Mouse (Mus musculus) neural tube, embryonic 12.5 days (tissue): ENCODE measurements at regions not wholly inside any gene's neighbourhood (a gene's known extent, or its start where the extent isn't known, plus 50 kb on each side); places are given as distances from the start of the nearest gene placed in this dataset.
A peak's percentile ranks its signal among the peaks of the same experiment; 100 is the strongest.

Experiments used
- ATAC-seq: fragments of 200-750 bp; cut with Nextera tagmentation; 2 replicates; pipeline ENCODE4 v1.8.0; 2017; ENCODE audit warnings: low read depth, mild to moderate bottlenecking, moderate TSS enrichment, moderate library complexity; ENCODE audit not compliant: low FRiP score
- H3K27ac ChIP-seq: fragments of 300-500 bp; sonication (generic); 2 replicates; pipeline ENCODE4 v1.5.1; 2016
- H3K27me3 ChIP-seq: fragments of 300-500 bp; sonication (generic); replicated peaks from 2 replicates; pipeline ENCODE4 v1.6.1; 2016; ENCODE audit warnings: mild to moderate bottlenecking
- H3K36me3 ChIP-seq: fragments of 300-500 bp; sonication (generic); 2 replicates; pipeline ENCODE4 v1.6.1; 2016; ENCODE audit warnings: mild to moderate bottlenecking
- H3K4me1 ChIP-seq: fragments of 300-500 bp; sonication (generic); 2 replicates; pipeline ENCODE4 v1.6.1; 2016
- H3K4me2 ChIP-seq: fragments of 300-500 bp; sonication (generic); replicated peaks from 2 replicates; pipeline ENCODE4 v1.6.1; 2016; ENCODE audit warnings: mild to moderate bottlenecking
- H3K4me3 ChIP-seq: fragments of 300-500 bp; sonication (generic); 2 replicates; pipeline ENCODE4 v1.5.1; 2016
- H3K9ac ChIP-seq: fragments of 300-500 bp; sonication (generic); 2 replicates; pipeline ENCODE4 v1.6.1; 2016; ENCODE audit warnings: mild to moderate bottlenecking
- H3K9me3 ChIP-seq: fragments of 300-500 bp; sonication (generic); 2 replicates; pipeline ENCODE4 v1.6.1; 2016; ENCODE audit warnings: mild to moderate bottlenecking
- WGBS: fragments of 180-500 bp; shearing (Covaris S2); methylation state at CpG from one replicate; pipeline ENCODE4 v1.1.7; 2016; 5-methylcytosine and 5-hydroxymethylcytosine counted together

DNA sequence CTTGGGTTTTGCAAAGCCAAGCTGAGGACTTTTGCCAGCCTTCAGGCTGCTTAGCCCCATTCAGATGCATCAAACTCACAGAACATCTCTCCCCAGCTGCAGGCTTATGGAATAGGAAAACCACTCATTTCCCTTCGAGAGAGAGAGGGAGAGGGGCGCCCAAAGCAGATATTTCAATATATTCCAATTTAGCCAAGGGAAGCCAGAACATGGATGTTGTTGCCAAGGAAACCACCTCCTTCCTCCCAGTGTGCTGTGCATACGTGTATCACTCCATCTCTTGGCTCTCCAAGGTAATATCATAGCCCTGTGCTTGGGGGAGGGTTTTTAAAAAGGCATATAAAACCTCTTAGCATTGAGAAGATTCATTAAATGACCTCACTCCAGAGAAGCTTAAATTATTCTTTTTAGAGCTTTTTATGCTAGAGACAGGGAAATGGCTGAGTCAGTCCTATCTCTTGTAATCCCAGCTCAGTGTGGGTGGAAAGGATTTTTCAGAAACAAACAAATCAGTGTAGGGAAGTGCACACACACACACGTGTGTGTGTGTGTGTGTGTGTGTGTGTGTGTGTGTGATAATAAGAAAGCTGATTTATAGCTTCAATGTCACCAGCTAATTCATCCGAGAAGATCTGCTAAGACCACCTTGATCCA is 245.1 kb downstream of the Rps24 start:
- H3K4me2 ChIP-seq = no peak overlapping the region
- no peak overlapping the region for H3K4me3 ChIP-seq
- peak overlapping the region; percentile 26; the same call in 1 of the 2 replicates for H3K27ac ChIP-seq
- H3K9ac ChIP-seq = no peak overlapping the region
- H3K9me3 ChIP-seq = no peaks in the 10 kb centered on the region
- no peaks in the 10 kb centered on the region for H3K27me3 ChIP-seq
- H3K36me3 ChIP-seq = no peaks in the 10 kb centered on the region
- ATAC-seq = no peak
- 58% methylated on average over 5 of the region's 5 CpGs for WGBS
- no peaks in the 10 kb centered on the region for H3K4me1 ChIP-seq

DNA sequence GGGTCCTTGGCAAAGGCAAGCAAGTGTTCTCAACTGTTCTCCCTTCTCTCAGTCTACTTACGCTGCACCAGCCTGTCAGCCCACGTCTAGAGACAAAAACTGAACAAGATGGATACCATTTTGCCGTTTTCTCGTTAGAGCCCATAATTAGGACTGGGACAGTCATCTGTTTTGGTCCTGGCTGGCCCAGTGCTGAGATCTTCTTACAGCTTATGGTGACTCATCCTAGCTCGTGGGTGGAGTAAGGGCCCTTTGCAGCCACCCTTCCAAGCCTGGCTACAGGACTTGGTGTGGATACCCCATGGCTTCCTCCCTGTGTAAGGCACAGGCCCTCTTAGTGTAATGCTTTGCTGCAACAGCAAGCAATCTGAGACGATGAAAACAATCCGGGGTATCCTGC is 246.4 kb downstream of the Rps24 start:
- H3K4me2 ChIP-seq = no peak overlapping the region
- ATAC-seq = no peak
- H3K4me1 ChIP-seq = no peaks in the 10 kb centered on the region
- no peaks in the 10 kb centered on the region for H3K9me3 ChIP-seq
- H3K27ac ChIP-seq = no peak overlapping the region
- H3K9ac ChIP-seq = no peak overlapping the region
- H3K36me3 ChIP-seq = no peaks in the 10 kb centered on the region
- H3K27me3 ChIP-seq = no peaks in the 10 kb centered on the region
- H3K4me3 ChIP-seq = no peak overlapping the region
- 94% methylated on average over 7 of the region's 7 CpGs for WGBS

DNA sequence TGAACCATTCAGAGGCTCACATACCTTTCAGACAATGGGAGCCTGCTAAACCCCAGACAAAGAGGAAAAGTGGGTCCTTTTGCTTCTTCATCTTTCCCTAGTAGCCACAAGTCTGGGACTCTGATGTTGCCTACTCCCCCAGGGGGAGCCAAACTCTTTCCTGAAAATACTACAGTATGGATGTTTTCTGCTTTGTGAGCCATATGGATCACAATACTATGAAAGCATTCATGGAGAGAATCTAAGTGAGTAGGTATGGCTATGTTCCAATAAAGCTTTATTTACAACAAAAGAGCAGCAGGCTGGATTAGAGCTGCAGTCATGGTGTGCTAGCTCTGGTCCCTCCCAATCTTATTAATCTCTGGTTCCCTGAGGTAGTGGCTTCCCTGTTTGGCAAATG is 251.9 kb downstream of the Rps24 start:
- H3K4me3 ChIP-seq = no peak overlapping the region
- no peaks in the 10 kb centered on the region for H3K4me1 ChIP-seq
- H3K4me2 ChIP-seq = no peak overlapping the region
- no peaks in the 10 kb centered on the region for H3K9me3 ChIP-seq
- no peaks in the 10 kb centered on the region for H3K27me3 ChIP-seq
- no peak overlapping the region for H3K9ac ChIP-seq
- no peak overlapping the region for H3K27ac ChIP-seq
- no peaks in the 10 kb centered on the region for H3K36me3 ChIP-seq
- no peak for ATAC-seq

DNA sequence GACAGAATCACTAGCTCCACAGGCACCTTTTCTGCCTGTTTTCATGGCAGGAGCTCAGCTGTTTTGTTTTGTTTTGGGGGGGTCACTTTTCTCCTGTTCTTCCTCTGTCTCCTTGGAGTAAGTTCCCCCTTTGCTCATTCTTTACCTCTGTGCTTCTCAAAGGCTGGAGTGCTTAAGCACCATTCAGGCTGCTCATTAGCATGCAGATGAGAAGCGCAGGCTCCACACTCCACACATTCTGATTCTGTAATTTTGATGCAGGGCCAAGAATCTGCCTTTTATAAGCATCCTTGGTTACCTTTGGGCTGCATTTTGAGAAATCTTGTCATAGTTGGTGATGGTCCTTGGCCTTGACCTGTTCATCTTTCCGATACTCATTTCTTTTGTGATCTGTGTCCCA is 257.5 kb downstream of the Rps24 start:
- 73% methylated on average over 2 of the region's 2 CpGs for WGBS
- Histone ChIP-seq H3K4me3 (no peak overlapping the region), H3K27ac (no peak overlapping the region), H3K9ac (no peak overlapping the region), H3K4me2 (no peak overlapping the region), H3K36me3 (no peaks in the 10 kb centered on the region), H3K9me3 (no peaks in the 10 kb centered on the region), H3K4me1 (no peaks in the 10 kb centered on the region; the same call in 1 of the 2 replicates), H3K27me3 (no peaks in the 10 kb centered on the region)
- ATAC-seq = no peak

DNA sequence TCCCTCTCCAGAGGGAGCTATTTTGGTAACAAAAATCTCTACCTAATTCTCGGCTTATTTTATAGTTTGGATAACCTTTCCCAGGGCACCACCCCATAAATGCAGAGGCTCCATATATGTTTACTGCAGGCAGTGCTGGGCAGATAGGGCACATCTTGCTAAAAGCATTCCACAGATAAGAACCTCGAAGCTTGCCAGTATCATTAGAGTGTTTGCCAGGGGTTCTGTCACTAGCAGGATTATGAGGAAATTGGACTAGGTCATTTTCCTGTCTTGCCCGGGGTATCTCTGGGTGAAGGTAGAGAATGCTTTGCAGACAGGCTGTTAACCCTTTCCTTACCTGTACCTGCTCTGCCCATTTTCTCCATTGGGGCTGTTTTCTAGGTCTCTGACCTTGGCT is 258.8 kb downstream of the Rps24 start:
- Histone ChIP-seq H3K4me2 (no peak overlapping the region), H3K9me3 (no peaks in the 10 kb centered on the region), H3K4me1 (no peaks in the 10 kb centered on the region; the same call in 1 of the 2 replicates), H3K36me3 (no peaks in the 10 kb centered on the region), H3K4me3 (no peak overlapping the region), H3K9ac (no peak overlapping the region), H3K27me3 (no peaks in the 10 kb centered on the region), H3K27ac (no peak overlapping the region)
- no peak for ATAC-seq
- 65% methylated on average over 3 of the region's 3 CpGs for WGBS

DNA sequence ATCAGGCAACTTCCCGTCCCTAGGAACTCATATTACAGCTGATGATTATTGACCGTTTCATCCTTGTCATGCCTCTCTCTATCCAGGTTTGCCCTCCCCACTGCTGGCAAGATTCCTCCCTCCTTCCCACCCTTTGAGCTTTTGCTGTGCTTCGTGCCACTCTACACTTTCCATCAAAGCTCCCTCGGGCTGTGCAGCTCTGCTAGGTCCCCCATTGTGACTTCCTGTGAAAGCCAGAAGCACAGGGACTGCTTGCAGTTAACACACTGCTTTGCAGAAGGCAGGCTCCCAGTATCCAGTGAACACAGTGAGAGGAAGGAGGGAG is 260.5 kb downstream of the Rps24 start:
- ATAC-seq = no peak
- Histone ChIP-seq H3K9me3 (no peaks in the 10 kb centered on the region), H3K27ac (no peak overlapping the region), H3K36me3 (no peaks in the 10 kb centered on the region), H3K4me2 (no peak overlapping the region), H3K27me3 (no peaks in the 10 kb centered on the region), H3K4me1 (no peaks in the 10 kb centered on the region; the same call in 1 of the 2 replicates), H3K9ac (no peak overlapping the region), H3K4me3 (no peak overlapping the region)
- 63% methylated on average over 4 of the region's 4 CpGs for WGBS

DNA sequence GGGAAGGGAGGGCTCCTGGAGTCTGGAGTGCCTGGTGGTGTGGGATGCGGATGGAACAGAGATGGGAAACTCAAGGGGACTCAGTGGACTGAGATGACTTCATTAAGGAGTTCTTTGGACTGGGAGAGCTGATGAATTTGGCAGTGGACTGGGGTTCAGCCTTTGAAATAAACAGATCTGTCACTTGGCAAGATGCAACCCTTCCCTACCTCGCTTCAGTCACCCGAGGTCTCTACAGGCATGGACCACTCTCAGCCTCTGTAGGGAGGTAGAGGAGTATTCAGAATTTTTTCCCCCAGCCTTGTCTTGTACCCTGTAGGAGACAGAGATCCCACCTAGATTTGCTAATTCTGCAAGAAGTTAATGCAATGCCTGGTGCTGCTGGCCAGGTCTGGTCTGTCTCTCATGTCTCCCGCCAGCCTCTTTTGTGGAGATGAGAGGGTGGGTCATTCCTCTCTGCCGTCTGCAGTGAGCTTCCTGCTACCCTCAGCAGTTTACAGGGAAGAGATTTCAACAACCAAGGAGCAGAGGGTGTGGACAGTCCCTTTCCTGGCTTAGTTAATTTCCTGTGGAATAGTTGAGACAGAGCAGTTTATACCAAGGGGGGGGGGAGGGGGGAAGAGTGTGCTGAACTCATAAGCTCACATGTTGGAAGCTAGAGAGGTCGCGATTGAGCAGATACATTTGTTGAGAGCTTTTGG is 261.0 kb downstream of the Rps24 start:
- Histone ChIP-seq H3K36me3 (no peaks in the 10 kb centered on the region), H3K4me1 (no peaks in the 10 kb centered on the region; the same call in 1 of the 2 replicates), H3K27me3 (no peaks in the 10 kb centered on the region), H3K4me2 (no peak overlapping the region), H3K4me3 (no peak overlapping the region), H3K9me3 (no peaks in the 10 kb centered on the region), H3K9ac (no peak overlapping the region), H3K27ac (no peak overlapping the region)
- WGBS = 70% methylated on average over 7 of the region's 7 CpGs
- ATAC-seq = no peak

DNA sequence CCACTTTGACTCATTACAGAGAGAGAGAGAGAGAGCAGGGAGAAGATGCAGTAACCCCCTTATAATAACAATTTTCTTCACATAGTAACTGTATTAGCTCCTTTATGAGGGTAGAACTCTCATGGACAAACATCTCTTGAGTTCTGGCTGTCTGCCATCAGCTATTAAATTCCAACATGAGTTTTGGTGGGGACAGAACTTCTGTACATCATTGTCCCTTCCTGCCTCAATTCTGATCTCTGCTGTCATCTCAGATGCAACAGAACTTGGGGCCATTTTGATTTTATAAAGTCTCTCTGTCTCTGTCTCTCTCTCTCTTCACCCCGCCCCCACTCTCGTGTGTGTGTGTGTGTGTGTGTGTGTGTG is 261.6 kb downstream of the Rps24 start:
- H3K27ac ChIP-seq = no peak overlapping the region
- H3K27me3 ChIP-seq = no peaks in the 10 kb centered on the region
- no peak overlapping the region for H3K9ac ChIP-seq
- WGBS = 79% methylated on average over 2 of the region's 2 CpGs
- H3K9me3 ChIP-seq = no peaks in the 10 kb centered on the region
- H3K36me3 ChIP-seq = no peaks in the 10 kb centered on the region
- ATAC-seq = no peak
- no peaks in the 10 kb centered on the region; the same call in 1 of the 2 replicates for H3K4me1 ChIP-seq
- H3K4me2 ChIP-seq = no peak overlapping the region
- H3K4me3 ChIP-seq = no peak overlapping the region

DNA sequence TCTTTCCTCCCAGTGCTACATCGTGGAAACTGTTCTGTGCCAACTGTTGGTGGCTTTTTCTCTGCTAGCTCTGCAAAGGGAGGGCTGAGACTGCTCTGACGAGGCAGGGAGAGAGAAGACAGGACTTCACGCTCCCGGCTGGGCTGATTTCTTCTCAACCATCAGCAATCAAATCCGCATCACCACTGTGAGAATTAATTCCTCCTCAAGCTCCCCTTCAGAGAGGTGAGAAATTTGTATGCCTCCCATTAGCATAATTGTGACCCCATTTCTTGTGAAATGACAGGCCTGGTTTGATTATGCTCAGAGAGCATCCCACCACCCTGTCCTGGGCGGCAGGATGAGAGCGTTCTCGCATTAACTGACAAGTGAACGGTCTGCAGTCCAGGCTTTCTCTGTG is 262.4 kb downstream of the Rps24 start:
- Histone ChIP-seq H3K27me3 (no peaks in the 10 kb centered on the region), H3K27ac (no peak overlapping the region), H3K9me3 (no peaks in the 10 kb centered on the region), H3K9ac (no peak overlapping the region), H3K4me1 (no peaks in the 10 kb centered on the region; the same call in 1 of the 2 replicates), H3K4me3 (no peak overlapping the region), H3K36me3 (no peaks in the 10 kb centered on the region), H3K4me2 (no peak overlapping the region)
- ATAC-seq = no peak
- 78% methylated on average over 9 of the region's 9 CpGs for WGBS

DNA sequence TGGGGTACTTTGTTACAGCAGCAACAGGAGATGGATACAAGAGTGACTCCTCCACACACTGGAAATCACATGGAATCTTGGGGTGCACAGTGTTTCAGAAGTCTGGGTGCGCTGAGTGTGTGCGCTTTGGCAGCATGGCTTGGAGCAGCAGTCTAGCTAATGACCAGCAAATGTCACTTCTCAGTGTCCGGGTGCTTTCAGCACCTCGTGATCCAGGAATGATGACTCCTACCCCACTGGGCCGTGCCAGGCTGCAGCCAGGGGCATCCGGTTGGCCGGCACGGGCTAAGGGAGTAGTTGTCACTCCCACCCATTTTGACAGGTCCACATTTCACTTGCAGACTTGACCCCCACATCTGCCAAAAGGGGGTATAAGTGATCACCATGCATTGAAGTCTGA is 264.3 kb downstream of the Rps24 start:
- no peaks in the 10 kb centered on the region for H3K9me3 ChIP-seq
- ATAC-seq = no peak
- no peak overlapping the region for H3K4me3 ChIP-seq
- no peak overlapping the region for H3K27ac ChIP-seq
- H3K9ac ChIP-seq = no peak overlapping the region
- H3K4me2 ChIP-seq = no peak overlapping the region
- H3K36me3 ChIP-seq = no peaks in the 10 kb centered on the region
- no peaks in the 10 kb centered on the region for H3K27me3 ChIP-seq
- 92% methylated on average over 8 of the region's 8 CpGs for WGBS
- H3K4me1 ChIP-seq = no peaks in the 10 kb centered on the region; the same call in 1 of the 2 replicates

DNA sequence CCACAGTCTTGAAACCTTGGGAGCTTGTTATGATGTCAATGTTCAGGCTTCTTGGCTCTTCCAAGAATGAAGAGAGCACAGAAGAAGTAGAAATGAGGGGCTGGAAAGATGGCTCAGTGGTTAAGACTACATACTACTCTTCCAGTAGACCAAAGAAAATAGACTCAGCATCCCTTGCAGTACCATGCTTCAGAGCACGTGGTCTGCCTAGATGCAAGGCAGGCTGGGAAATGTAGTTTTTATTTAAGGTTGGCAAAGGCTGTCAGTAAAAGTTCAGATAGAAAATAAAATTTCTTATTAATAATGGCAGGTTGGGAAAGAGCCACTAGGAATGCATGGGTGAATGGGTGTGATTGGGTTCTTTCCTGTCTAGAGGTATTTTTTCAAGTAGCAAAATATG is 267.8 kb downstream of the Rps24 start:
- H3K36me3 ChIP-seq = no peaks in the 10 kb centered on the region
- no peak for ATAC-seq

DNA sequence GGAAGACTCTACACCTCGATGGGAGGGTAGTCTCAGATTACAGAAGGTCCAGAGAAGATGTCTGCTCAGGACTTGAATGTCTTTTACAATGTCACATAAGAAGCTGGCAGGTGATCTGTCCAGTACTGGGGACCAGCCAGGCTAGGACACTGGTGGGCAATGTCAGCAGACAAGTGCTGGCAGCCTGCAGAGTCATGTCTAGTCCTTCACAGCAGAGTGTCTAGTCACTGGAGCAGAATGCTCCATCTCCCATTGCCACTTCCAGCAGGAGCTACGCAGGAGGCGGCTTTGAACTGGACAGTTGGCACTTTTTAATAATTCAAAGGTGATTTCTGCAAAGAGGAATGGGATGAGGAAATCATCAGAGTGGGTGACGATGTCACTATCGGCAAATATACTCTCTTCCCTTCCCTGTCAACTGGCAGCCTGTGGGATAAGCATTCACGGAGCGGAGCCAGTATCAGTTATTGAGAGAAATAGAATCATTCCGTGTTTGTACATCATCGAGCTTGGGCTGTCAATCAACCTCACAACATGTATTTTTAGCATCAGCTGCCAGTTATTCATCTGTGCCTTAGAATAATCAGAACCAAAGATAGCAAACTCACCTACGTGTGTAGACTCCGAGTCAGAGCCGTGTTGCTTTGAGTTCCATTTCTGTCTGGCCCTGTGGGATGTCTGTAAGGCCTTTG is 268.6 kb downstream of the Rps24 start:
- H3K9ac ChIP-seq = no peak overlapping the region
- 88% methylated on average over 12 of the region's 12 CpGs for WGBS
- H3K36me3 ChIP-seq = no peaks in the 10 kb centered on the region
- H3K4me2 ChIP-seq = no peak overlapping the region
- H3K9me3 ChIP-seq = no peaks in the 10 kb centered on the region
- H3K4me3 ChIP-seq = no peak overlapping the region
- H3K27ac ChIP-seq = no peak overlapping the region
- H3K4me1 ChIP-seq = peaks cover 17% of the 10 kb centered on the region; the same call in 1 of the 2 replicates
- H3K27me3 ChIP-seq = no peaks in the 10 kb centered on the region
- no peak for ATAC-seq

More for the DNA sequence above, 267.8 kb downstream of the Rps24 start:
- H3K9me3 ChIP-seq = no peaks in the 10 kb centered on the region
- H3K27ac ChIP-seq = no peak overlapping the region
- WGBS = 45% methylated on average over 1 of the region's 1 CpGs
- H3K27me3 ChIP-seq = no peaks in the 10 kb centered on the region
- H3K4me3 ChIP-seq = no peak overlapping the region
- no peak overlapping the region for H3K9ac ChIP-seq
- peaks cover 13% of the 10 kb centered on the region; the same call in 1 of the 2 replicates for H3K4me1 ChIP-seq
- H3K4me2 ChIP-seq = no peak overlapping the region
